Mouse (Mus musculus): ENCODE data around the gene Bag5. TPM values are rescaled to one million over a fixed set of nuclear protein-coding genes. Genes with fewer than 3 reads are reported as not detected.

Gene Bag5
- polyA plus RNA-seq, 1 experiment from 2014 or later: 65.3 TPM

DNA sequence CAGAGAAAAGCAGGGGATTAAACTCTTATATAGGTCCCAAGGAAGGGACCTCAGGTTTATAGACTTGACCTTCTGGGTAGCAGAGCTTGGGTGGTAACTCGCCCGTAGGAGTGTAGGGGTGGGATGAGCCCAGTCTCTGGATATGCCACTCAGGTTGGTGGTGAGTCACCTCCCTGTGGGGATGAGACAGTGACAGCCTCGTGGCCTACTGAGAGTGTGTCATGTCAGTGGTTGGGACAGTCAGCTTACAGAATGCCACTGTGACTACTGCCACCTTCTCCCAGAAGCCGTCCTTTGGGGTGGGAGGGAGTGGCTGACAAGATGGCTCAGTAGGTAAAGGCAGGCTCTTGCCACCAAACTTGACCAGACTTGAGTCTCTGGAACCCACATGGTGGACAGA lies 26.7 kb downstream of the Bag5 start:
- WGBS: 95% methylated on average over 4 of the region's 4 CpGs
- ATAC-seq: no peak

DNA sequence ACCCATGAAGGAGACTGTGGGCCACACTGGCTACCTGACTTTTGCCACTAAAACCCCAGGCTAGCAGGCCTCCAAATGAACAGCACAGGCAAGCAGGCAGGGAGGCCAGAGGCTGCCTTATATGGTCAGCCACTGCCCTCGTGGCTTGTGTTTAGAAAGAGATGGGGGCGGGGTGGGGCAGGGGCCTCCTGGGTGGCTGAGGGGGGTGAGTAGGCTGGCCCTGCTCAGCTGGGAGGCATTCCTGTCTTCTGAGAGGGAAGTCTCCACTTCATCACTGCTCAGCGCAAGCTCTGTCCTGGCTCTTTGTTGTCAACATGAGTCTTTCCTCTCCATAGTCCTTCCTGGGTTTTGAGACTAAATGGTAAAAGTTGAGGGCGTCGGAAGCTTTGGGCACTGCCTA lies 30.3 kb downstream of the Bag5 start:
- H3K9me3 ChIP-seq (ENCODE audit: control insufficient read depth, low read length): no peaks in the 10 kb centered on the region
- H3K4me3 ChIP-seq (ENCODE audit: low read length): no peak overlapping the region
- H3K27me3 ChIP-seq (replicated peaks; ENCODE audit: control insufficient read depth, insufficient read depth, low read length): no peaks in the 10 kb centered on the region
- WGBS: 63% methylated on average over 5 of the region's 5 CpGs
- no peak overlapping the region for H3K4me2 ChIP-seq (ENCODE audit: low read length)
- no peak for ATAC-seq
- no peak overlapping the region for H3K27ac ChIP-seq (ENCODE audit: low read depth, low read length)
- H3K36me3 ChIP-seq (ENCODE audit: control insufficient read depth, insufficient read depth, low read length): no peaks in the 10 kb centered on the region
- peaks cover 24% of the 10 kb centered on the region for H3K4me1 ChIP-seq (ENCODE audit: control insufficient read depth, insufficient read depth, low read depth, low read length)
- no peak overlapping the region for H3K9ac ChIP-seq (ENCODE audit: low read depth, low read length)

More for the DNA sequence above, 26.7 kb downstream of the Bag5 start:
- no peaks in the 10 kb centered on the region for H3K36me3 ChIP-seq (ENCODE audit: control insufficient read depth, insufficient read depth, low read length)
- no peaks in the 10 kb centered on the region for H3K27me3 ChIP-seq (replicated peaks; ENCODE audit: control insufficient read depth, insufficient read depth, low read length)
- no peak overlapping the region for H3K4me2 ChIP-seq (ENCODE audit: low read length)
- no peaks in the 10 kb centered on the region for H3K9me3 ChIP-seq (ENCODE audit: control insufficient read depth, low read length)
- H3K9ac ChIP-seq (ENCODE audit: low read depth, low read length): no peak overlapping the region
- H3K4me3 ChIP-seq (ENCODE audit: low read length): no peak overlapping the region
- peaks cover 27% of the 10 kb centered on the region for H3K4me1 ChIP-seq (ENCODE audit: control insufficient read depth, insufficient read depth, low read depth, low read length)
- H3K27ac ChIP-seq (ENCODE audit: low read depth, low read length): peak overlapping the region; percentile 88

DNA sequence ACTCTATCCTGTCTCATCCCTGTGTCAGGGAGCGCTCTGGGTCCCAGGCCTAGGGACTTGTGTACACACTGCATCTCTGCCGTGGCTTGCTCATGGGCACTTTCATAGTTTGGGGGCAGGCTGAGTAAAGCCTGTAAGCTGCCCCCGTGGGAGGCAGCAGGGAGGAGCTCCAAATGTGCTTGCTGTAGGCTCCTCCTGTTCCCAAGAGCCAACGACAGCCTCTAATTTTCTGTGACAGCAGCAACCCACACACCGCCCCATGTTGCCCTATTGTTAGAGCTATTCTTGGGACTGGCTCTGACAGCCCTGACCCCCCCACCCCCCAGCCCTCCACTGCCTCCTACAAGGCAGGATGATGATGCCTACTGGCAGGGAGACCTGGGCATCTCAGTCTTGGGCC lies 31.1 kb downstream of the Bag5 start:
- Histone ChIP-seq H3K36me3 (ENCODE audit: control insufficient read depth, insufficient read depth, low read length) (no peaks in the 10 kb centered on the region), H3K4me1 (ENCODE audit: control insufficient read depth, insufficient read depth, low read depth, low read length) (peaks cover 22% of the 10 kb centered on the region), H3K4me3 (ENCODE audit: low read length) (no peak overlapping the region), H3K27me3 (replicated peaks; ENCODE audit: control insufficient read depth, insufficient read depth, low read length) (no peaks in the 10 kb centered on the region), H3K4me2 (ENCODE audit: low read length) (no peak overlapping the region), H3K9me3 (ENCODE audit: control insufficient read depth, low read length) (no peaks in the 10 kb centered on the region), H3K9ac (ENCODE audit: low read depth, low read length) (no peak overlapping the region), H3K27ac (ENCODE audit: low read depth, low read length) (no peak overlapping the region)
- 74% methylated on average over 5 of the region's 5 CpGs for WGBS
- no peak for ATAC-seq

DNA sequence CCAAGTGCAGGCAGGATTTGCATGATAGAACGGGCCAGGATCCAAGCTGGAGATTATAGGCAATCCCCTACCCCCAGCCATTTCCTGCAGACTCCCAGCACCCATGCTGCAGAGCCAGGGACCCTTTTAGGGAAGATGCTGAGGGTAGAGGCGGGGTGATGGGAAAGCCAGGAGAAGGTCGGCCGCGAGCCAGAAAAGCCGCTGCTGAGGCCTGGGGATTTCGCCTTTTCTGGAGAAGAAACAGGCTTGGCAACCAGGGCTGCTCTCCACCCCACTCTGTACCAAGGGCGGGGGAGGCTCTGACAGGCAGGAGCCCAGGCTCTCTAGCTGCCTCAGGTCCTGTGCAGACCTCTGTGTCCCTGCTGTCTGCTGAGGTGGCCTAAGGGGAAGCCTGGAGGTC lies 31.8 kb downstream of the Bag5 start:
- no peak for ATAC-seq
- Histone ChIP-seq H3K4me1 (ENCODE audit: control insufficient read depth, insufficient read depth, low read depth, low read length) (peaks cover 19% of the 10 kb centered on the region), H3K9ac (ENCODE audit: low read depth, low read length) (no peak overlapping the region), H3K9me3 (ENCODE audit: control insufficient read depth, low read length) (no peaks in the 10 kb centered on the region), H3K4me2 (ENCODE audit: low read length) (no peak overlapping the region), H3K27me3 (replicated peaks; ENCODE audit: control insufficient read depth, insufficient read depth, low read length) (no peaks in the 10 kb centered on the region), H3K27ac (ENCODE audit: low read depth, low read length) (no peak overlapping the region), H3K36me3 (ENCODE audit: control insufficient read depth, insufficient read depth, low read length) (no peaks in the 10 kb centered on the region), H3K4me3 (ENCODE audit: low read length) (no peak overlapping the region)
- 81% methylated on average over 8 of the region's 8 CpGs for WGBS

DNA sequence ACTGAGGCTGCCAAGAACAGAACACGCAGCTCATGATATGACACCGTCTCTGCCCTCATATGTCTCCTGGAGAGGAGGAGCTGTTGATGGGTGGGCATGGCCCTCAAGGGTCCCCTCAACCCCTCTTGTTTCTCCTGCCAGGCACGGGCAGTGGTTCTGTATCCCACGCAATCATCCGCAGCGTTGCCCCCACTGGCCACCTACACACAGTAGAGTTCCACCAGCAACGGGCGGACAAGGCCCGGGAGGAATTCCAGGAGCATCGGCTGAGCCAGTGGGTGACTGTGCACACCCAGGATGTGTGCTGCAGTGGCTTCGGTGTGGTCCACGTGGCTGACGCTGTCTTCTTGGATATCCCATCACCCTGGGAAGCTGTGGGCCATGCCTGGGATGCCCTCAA lies 32.4 kb downstream of the Bag5 start:
- Histone ChIP-seq H3K4me3 (ENCODE audit: low read length) (no peak overlapping the region), H3K36me3 (ENCODE audit: control insufficient read depth, insufficient read depth, low read length) (no peaks in the 10 kb centered on the region), H3K4me2 (ENCODE audit: low read length) (no peak overlapping the region), H3K9ac (ENCODE audit: low read depth, low read length) (no peak overlapping the region), H3K9me3 (ENCODE audit: control insufficient read depth, low read length) (no peaks in the 10 kb centered on the region), H3K4me1 (ENCODE audit: control insufficient read depth, insufficient read depth, low read depth, low read length) (peaks cover 19% of the 10 kb centered on the region), H3K27me3 (replicated peaks; ENCODE audit: control insufficient read depth, insufficient read depth, low read length) (0 out of 2 replicates have a peak, but pooled peaks cover under 1% of the 10 kb centered on the region), H3K27ac (ENCODE audit: low read depth, low read length) (no peak overlapping the region)
- WGBS: 95% methylated on average over 12 of the region's 13 CpGs
- no peak for ATAC-seq

DNA sequence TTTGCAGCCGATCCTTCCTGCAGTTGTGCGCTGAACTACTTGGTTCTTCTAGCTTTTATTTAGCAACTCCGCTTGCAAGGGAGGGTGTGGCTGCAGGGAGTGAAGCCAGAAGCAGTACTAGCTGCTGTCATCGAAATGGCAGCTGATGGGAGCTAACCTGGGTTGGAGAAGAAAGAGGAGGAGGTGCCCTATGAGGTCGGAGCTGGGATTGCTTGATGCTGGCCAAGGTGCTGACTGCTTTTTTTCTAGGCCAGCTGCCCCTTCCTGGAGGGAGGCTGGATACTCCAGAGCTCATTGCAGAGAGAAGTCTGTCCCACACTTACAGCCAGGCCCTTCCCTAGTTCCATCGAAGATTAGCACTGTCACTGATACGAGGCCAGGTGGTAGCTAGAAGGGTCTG lies 34.1 kb downstream of the Bag5 start:
- WGBS: 65% methylated on average over 7 of the region's 7 CpGs
- no peak for ATAC-seq
- peaks cover 2% of the 10 kb centered on the region; the same call in 1 of the 2 replicates for H3K27me3 ChIP-seq (replicated peaks; ENCODE audit: control insufficient read depth, insufficient read depth, low read length)
- H3K4me2 ChIP-seq (ENCODE audit: low read length): peak overlapping the region; percentile 97
- H3K9ac ChIP-seq (ENCODE audit: low read depth, low read length): peak overlapping the region; percentile 80; the same call in 1 of the 2 replicates
- H3K9me3 ChIP-seq (ENCODE audit: control insufficient read depth, low read length): no peaks in the 10 kb centered on the region
- H3K4me1 ChIP-seq (ENCODE audit: control insufficient read depth, insufficient read depth, low read depth, low read length): peaks cover 19% of the 10 kb centered on the region
- H3K4me3 ChIP-seq (ENCODE audit: low read length): peak overlapping the region; percentile 60
- no peaks in the 10 kb centered on the region for H3K36me3 ChIP-seq (ENCODE audit: control insufficient read depth, insufficient read depth, low read length)
- no peak overlapping the region for H3K27ac ChIP-seq (ENCODE audit: low read depth, low read length)

DNA sequence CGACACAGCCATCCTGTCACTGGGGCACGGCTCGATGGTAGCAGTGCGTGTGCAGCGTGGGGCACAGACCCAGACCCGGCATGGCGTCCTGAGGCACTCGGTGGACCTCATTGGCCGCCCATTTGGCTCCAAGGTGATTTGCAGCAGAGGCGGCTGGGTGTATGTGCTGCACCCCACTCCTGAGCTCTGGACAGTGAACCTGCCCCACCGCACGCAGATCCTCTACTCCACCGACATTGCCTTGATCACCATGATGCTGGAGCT lies 34.5 kb downstream of the Bag5 start:
- Histone ChIP-seq H3K27me3 (replicated peaks; ENCODE audit: control insufficient read depth, insufficient read depth, low read length) (peaks cover 2% of the 10 kb centered on the region; the same call in 1 of the 2 replicates), H3K4me2 (ENCODE audit: low read length) (peak overlapping the region; percentile 97), H3K9ac (ENCODE audit: low read depth, low read length) (peak overlapping the region; percentile 80), H3K9me3 (ENCODE audit: control insufficient read depth, low read length) (no peaks in the 10 kb centered on the region), H3K27ac (ENCODE audit: low read depth, low read length) (no peak overlapping the region), H3K4me3 (ENCODE audit: low read length) (peak overlapping the region; percentile 60), H3K4me1 (ENCODE audit: control insufficient read depth, insufficient read depth, low read depth, low read length) (peaks cover 19% of the 10 kb centered on the region), H3K36me3 (ENCODE audit: control insufficient read depth, insufficient read depth, low read length) (no peaks in the 10 kb centered on the region)
- 7% methylated on average over 13 of the region's 13 CpGs for WGBS
- no peak for ATAC-seq

DNA sequence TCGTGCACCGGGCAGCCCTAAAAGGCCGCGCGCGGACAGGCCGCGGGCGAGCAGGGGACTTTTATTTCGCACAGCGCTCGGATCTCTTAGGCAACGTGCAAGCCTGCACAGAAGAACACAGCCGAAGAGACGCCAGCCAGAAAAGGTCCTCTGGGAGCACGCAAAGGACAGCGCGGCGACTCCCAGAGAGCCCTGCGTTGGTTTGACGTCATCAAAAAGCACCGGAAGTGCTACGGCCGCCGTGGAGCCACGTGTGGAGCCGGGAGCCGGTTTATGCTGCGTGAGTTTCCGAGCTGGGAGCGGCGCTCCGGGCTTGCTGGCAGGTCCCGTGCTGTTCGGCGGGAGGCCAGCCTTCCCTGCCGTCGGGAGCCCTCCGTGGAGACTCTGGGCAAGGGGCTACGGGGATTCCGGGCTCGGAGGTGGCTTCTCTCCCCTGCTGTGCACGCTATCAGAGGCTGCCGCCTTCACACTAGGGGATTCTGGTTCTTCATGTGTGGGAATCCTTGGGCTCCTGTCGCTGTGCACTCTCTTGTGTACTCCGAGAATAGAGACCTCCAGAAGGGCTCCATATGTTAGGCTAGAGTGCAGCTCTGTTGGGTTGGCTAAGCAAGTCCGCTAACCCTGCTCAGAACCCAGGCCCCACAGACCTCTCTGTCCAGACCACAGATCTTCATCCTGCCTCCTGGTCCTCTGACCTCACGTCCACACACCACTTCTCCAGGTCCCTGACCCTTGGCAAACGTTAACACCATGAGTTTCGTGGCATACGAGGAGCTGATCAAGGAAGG lies 35.0 kb downstream of the Bag5 start, which contains the start of gene Trmt61a:
Gene Trmt61a, plus strand, starts transcription at position 224 of the 788 bp plus-strand sequence.
- peak; percentile 88 for ATAC-seq
- Histone ChIP-seq H3K4me1 (ENCODE audit: control insufficient read depth, insufficient read depth, low read depth, low read length) (peaks cover 19% of the 10 kb centered on the region), H3K9ac (ENCODE audit: low read depth, low read length) (peak within 1 kb of the TSS; percentile 80), H3K27ac (ENCODE audit: low read depth, low read length) (peak within 1 kb of the TSS; percentile 92), H3K4me3 (ENCODE audit: low read length) (peak within 1 kb of the TSS; percentile 60), H3K9me3 (ENCODE audit: control insufficient read depth, low read length) (no peaks in the 10 kb centered on the region), H3K4me2 (ENCODE audit: low read length) (peak within 1 kb of the TSS; percentile 97), H3K27me3 (replicated peaks; ENCODE audit: control insufficient read depth, insufficient read depth, low read length) (peaks cover 2% of the 10 kb centered on the region; the same call in 1 of the 2 replicates), H3K36me3 (ENCODE audit: control insufficient read depth, insufficient read depth, low read length) (no peaks in the 10 kb centered on the region)
- under 1% methylated on average over 51 of the region's 51 CpGs for WGBS

DNA sequence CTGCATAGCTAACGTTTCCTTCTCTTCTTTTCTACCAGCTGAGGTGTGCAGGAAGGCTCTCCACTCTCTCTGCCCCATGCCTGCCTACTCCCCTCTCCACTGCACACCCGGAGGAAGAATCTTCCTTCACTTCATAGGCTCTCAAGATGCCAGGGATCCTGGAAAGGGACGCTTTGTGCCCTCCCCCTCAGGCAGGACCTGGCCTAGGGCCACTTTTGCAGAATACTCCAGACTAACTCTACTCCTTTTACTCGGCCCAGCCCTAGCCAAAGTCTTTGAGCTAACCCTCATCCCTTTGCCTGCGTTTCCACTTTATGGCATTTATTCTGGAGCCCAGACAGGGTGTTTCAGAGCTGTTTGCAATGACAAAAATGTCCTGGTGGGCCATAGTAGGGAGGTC lies 35.6 kb downstream of the Bag5 start:
- peak; percentile 45 for ATAC-seq
- Histone ChIP-seq H3K9ac (ENCODE audit: low read depth, low read length) (peak overlapping the region; percentile 80), H3K4me3 (ENCODE audit: low read length) (peak overlapping the region; percentile 60), H3K27me3 (replicated peaks; ENCODE audit: control insufficient read depth, insufficient read depth, low read length) (peaks cover 2% of the 10 kb centered on the region; the same call in 1 of the 2 replicates), H3K4me2 (ENCODE audit: low read length) (peak overlapping the region; percentile 97), H3K36me3 (ENCODE audit: control insufficient read depth, insufficient read depth, low read length) (no peaks in the 10 kb centered on the region), H3K9me3 (ENCODE audit: control insufficient read depth, low read length) (no peaks in the 10 kb centered on the region), H3K27ac (ENCODE audit: low read depth, low read length) (peak overlapping the region; percentile 92), H3K4me1 (ENCODE audit: control insufficient read depth, insufficient read depth, low read depth, low read length) (peaks cover 25% of the 10 kb centered on the region)
- WGBS: 13% methylated on average over 5 of the region's 5 CpGs

Measured in hindbrain, embryonic 16.5 days (tissue).